Mouse (Mus musculus) E14TG2a.4 (cell line): ENCODE results near the gene Ccdc171.

Source experiments
- H3K27me3 ChIP-seq: 2 replicates; pipeline ENCODE4 v1.6.1; 2014; ENCODE audit warnings: low read length, control low read depth; ENCODE audit not compliant: insufficient read depth
- H3K36me3 ChIP-seq: 2 replicates; pipeline ENCODE4 v1.6.1; 2014; ENCODE audit warnings: low read length, control low read depth; ENCODE audit not compliant: insufficient read depth
- H3K4me1 ChIP-seq: replicated peaks from 2 replicates; pipeline ENCODE4 v1.6.1; 2014; ENCODE audit warnings: low read depth, low read length, control low read depth
- H3K4me3 ChIP-seq: replicated peaks from 2 replicates; pipeline ENCODE4 v1.5.1; 2014; ENCODE audit warnings: mild to moderate bottlenecking, low read length
- H3K9me3 ChIP-seq: 2 replicates; pipeline ENCODE4 v1.6.1; 2014; ENCODE audit warnings: low read length, control low read depth
- CTCF ChIP-seq: conservative IDR thresholded peaks from 2 replicates; pipeline ENCODE4 v1.5.1; 2014; ENCODE audit warnings: low read length
- NANOG ChIP-seq: IDR thresholded peaks from 2 replicates; pipeline ENCODE4 v1.6.1; 2014; ENCODE audit warnings: borderline replicate concordance, low read length, mixed read lengths
- POU5F1 ChIP-seq: IDR thresholded peaks from 2 replicates; pipeline ENCODE4 v1.6.1; 2014; ENCODE audit warnings: low read length, borderline replicate concordance

Gene Ccdc171

DNA sequence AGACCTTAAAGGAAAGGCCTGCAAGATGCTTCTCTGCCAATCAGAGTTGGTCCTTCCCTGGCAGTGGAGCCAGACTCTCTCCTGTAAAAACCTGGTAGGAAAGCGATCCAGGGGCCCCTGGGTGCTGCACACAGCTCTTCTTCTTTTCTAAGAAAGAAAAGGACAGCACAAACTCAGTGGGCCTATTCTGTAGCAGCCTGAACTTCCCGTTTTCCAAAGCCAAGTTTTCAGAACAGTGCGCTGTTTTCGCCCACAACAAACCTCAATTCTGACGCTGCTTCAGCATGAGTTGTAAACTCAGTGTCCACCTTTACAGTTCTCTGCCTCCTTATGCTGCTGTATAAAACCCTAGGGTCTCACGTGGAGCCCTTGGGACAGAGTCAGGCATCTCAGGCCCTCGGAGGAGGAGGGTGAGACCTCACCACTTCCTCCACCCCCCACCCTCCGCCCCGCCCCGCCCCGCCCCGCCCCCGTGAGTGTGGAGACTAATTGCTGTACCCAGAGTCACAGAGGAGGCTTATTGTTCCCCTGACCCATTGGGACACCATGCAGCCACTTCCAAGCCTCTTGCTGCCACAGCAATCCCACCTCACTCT is 363.2 kb downstream of the Ccdc171 start:
- H3K4me3 ChIP-seq, result no peak overlapping the region
- TF ChIP-seq NANOG (no peak), CTCF (no peak), POU5F1 (no peak)
- H3K27me3 ChIP-seq, result peaks cover 4% of the 10 kb centered on the region
- peaks cover 8% of the 10 kb centered on the region; the same call in 1 of the 2 replicates for H3K4me1 ChIP-seq
- no peaks in the 10 kb centered on the region for H3K36me3 ChIP-seq
- H3K9me3 ChIP-seq, result no peaks in the 10 kb centered on the region

DNA sequence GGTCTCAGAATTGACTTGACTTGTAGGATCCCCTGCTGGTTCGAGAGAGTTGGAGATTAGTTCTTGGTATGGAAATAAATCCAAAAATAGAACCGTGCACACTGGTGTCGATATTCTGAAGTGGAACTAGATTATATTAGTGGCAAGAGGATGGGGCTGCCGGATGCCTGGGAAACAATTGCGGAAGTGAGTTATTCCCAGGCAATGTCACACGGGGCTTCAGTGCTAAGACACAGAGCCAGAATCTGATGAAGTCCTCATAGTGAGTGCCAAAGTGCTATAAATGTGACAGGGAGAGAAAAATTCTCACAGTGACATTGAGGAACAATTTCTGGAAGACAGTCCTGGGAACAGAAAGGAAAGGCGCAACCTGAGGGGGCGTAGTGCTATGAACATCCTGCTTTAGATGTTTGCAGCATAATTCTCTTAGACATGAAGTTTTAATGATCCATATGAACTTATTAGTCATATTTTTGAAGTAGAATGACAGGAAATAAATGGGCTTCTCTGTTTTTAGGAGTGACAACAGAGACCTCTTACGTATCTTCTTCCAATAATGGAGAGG is 376.8 kb downstream of the Ccdc171 start:
- peaks cover 15% of the 10 kb centered on the region for H3K9me3 ChIP-seq
- H3K4me3 ChIP-seq, result no peak overlapping the region
- no peaks in the 10 kb centered on the region for H3K27me3 ChIP-seq
- H3K4me1 ChIP-seq, result no peaks in the 10 kb centered on the region
- no peaks in the 10 kb centered on the region for H3K36me3 ChIP-seq
- no peak for TF ChIP-seq CTCF
- no peak for TF ChIP-seq POU5F1
- TF ChIP-seq NANOG, result no peak
